Mouse (Mus musculus) embryonic facial prominence, embryonic 15.5 days (tissue): ENCODE data around the gene Tpcn2. TPM values are rescaled to one million over a fixed set of nuclear protein-coding genes. Genes with fewer than 3 reads are reported as not detected.

Experiments
- ATAC-seq: fragments of 200-750 bp; cut with Nextera tagmentation; 2 replicates; pipeline ENCODE4 v1.8.0; 2017; ENCODE audit warnings: low read depth, moderate TSS enrichment; ENCODE audit not compliant: insufficient number of reproducible peaks, low FRiP score, low TSS enrichment
- H3K27ac ChIP-seq: fragments of 300-500 bp; sonication (generic); replicated peaks from 2 replicates; pipeline ENCODE4 v1.5.1; 2015; ENCODE audit warnings: mild to moderate bottlenecking, inconsistent platforms
- H3K27me3 ChIP-seq: fragments of 300-500 bp; sonication (generic); 2 replicates; pipeline ENCODE4 v1.6.1; 2015; ENCODE audit warnings: inconsistent platforms
- H3K36me3 ChIP-seq: fragments of 300-500 bp; sonication (generic); 2 replicates; pipeline ENCODE4 v1.6.1; 2015; ENCODE audit warnings: mild to moderate bottlenecking, inconsistent platforms
- H3K4me1 ChIP-seq: fragments of 300-500 bp; sonication (generic); 2 replicates; pipeline ENCODE4 v1.6.1; 2015; ENCODE audit warnings: inconsistent platforms
- H3K4me2 ChIP-seq: fragments of 300-500 bp; sonication (generic); replicated peaks from 2 replicates; pipeline ENCODE4 v1.6.1; 2015; ENCODE audit warnings: mild to moderate bottlenecking, inconsistent platforms
- H3K4me3 ChIP-seq: fragments of 300-500 bp; sonication (generic); replicated peaks from 2 replicates; pipeline ENCODE4 v1.5.1; 2015; ENCODE audit warnings: mild to moderate bottlenecking, inconsistent platforms
- H3K9ac ChIP-seq: fragments of 300-500 bp; sonication (generic); 2 replicates; pipeline ENCODE4 v1.6.1; 2015; ENCODE audit warnings: inconsistent platforms
- H3K9me3 ChIP-seq: fragments of 300-500 bp; sonication (generic); replicated peaks from 2 replicates; pipeline ENCODE4 v1.6.1; 2016; ENCODE audit warnings: inconsistent platforms
- WGBS: fragments of 180-500 bp; shearing (Covaris S2); methylation state at CpG from one replicate; pipeline ENCODE4 v1.1.7; 2015; 5-methylcytosine and 5-hydroxymethylcytosine counted together
- polyA plus RNA-seq: library from polyadenylated mRNA; unstranded; fragments of >200 nt; fragmentation: Nextera tagmentation; extraction: Ambion mirVana; gene quantifications from 2 replicates; pipeline ENCODE4 v1.2.1, GENCODE M21; 2015

The Tpcn2 gene
- polyA plus RNA-seq, 1 experiment from 2014 or later, result 12.2 TPM

- WGBS, result 85% methylated on average over 6 of the region's 6 CpGs
- peaks cover 4% of the 10 kb centered on the region; the same call in 1 of the 2 replicates for H3K9me3 ChIP-seq
- no peak for ATAC-seq
- H3K27ac ChIP-seq, result no peak overlapping the region
- H3K27me3 ChIP-seq, result no peaks in the 10 kb centered on the region
- H3K9ac ChIP-seq, result no peak overlapping the region
- peaks cover 51% of the 10 kb centered on the region for H3K4me1 ChIP-seq
- no peak overlapping the region for H3K4me2 ChIP-seq
- no peaks in the 10 kb centered on the region for H3K36me3 ChIP-seq
- no peak overlapping the region for H3K4me3 ChIP-seq
Observed at GRCm38 (mm10) chr7:145196340-145196739, 87.5 kb downstream of the Tpcn2 start.

- H3K36me3 ChIP-seq, result no peaks in the 10 kb centered on the region
- no peaks in the 10 kb centered on the region for H3K9me3 ChIP-seq
- peak overlapping the region; percentile 78 for H3K27ac ChIP-seq
- peaks cover 51% of the 10 kb centered on the region for H3K4me1 ChIP-seq
- H3K27me3 ChIP-seq, result no peaks in the 10 kb centered on the region
- no peak for ATAC-seq
- no peak overlapping the region for H3K4me2 ChIP-seq
- 51% methylated on average over 5 of the region's 5 CpGs for WGBS
- H3K9ac ChIP-seq, result no peak overlapping the region
- no peak overlapping the region for H3K4me3 ChIP-seq
Observed at GRCm38 (mm10) chr7:145195186-145195927, 88.5 kb downstream of the Tpcn2 start.

GRCm38 (mm10) chr7:145194455-145195161 lies 89.2 kb downstream of the Tpcn2 start:
- no peaks in the 10 kb centered on the region for H3K9me3 ChIP-seq
- H3K27me3 ChIP-seq, result no peaks in the 10 kb centered on the region
- H3K4me1 ChIP-seq, result peaks cover 51% of the 10 kb centered on the region
- WGBS, result 47% methylated on average over 3 of the region's 3 CpGs
- ATAC-seq, result peak; percentile 44; the same call in 1 of the 2 replicates
- no peak overlapping the region for H3K9ac ChIP-seq
- H3K4me2 ChIP-seq, result no peak overlapping the region
- H3K4me3 ChIP-seq, result no peak overlapping the region
- peak overlapping the region; percentile 78 for H3K27ac ChIP-seq
- H3K36me3 ChIP-seq, result no peaks in the 10 kb centered on the region

GRCm38 (mm10) chr7:145192836-145193235 lies 91.0 kb downstream of the Tpcn2 start:
- peaks cover 41% of the 10 kb centered on the region for H3K4me1 ChIP-seq
- no peak overlapping the region for H3K4me2 ChIP-seq
- H3K27me3 ChIP-seq, result no peaks in the 10 kb centered on the region
- H3K36me3 ChIP-seq, result no peaks in the 10 kb centered on the region
- no peak overlapping the region for H3K9ac ChIP-seq
- ATAC-seq, result no peak
- WGBS, result 69% methylated on average over 6 of the region's 6 CpGs
- H3K4me3 ChIP-seq, result no peak overlapping the region
- no peaks in the 10 kb centered on the region for H3K9me3 ChIP-seq
- H3K27ac ChIP-seq, result no peak overlapping the region

- Histone ChIP-seq H3K4me3 (no peak overlapping the region), H3K9ac (no peak overlapping the region), H3K4me1 (peaks cover 18% of the 10 kb centered on the region), H3K36me3 (no peaks in the 10 kb centered on the region), H3K27me3 (no peaks in the 10 kb centered on the region), H3K4me2 (no peak overlapping the region), H3K9me3 (no peaks in the 10 kb centered on the region), H3K27ac (no peak overlapping the region)
- no peak for ATAC-seq
Observed at GRCm38 (mm10) chr7:145190520-145190919, 93.3 kb downstream of the Tpcn2 start.

- Histone ChIP-seq H3K36me3 (no peaks in the 10 kb centered on the region), H3K4me1 (peaks cover 7% of the 10 kb centered on the region), H3K27me3 (no peaks in the 10 kb centered on the region), H3K9ac (no peak overlapping the region), H3K4me2 (no peak overlapping the region), H3K9me3 (no peaks in the 10 kb centered on the region), H3K27ac (no peak overlapping the region), H3K4me3 (no peak overlapping the region)
- no peak for ATAC-seq
- 31% methylated on average over 8 of the region's 8 CpGs for WGBS
Observed at GRCm38 (mm10) chr7:145189342-145189741, 94.5 kb downstream of the Tpcn2 start.

GRCm38 (mm10) chr7:145187802-145188201 lies 96.0 kb downstream of the Tpcn2 start:
- Histone ChIP-seq H3K27me3 (no peaks in the 10 kb centered on the region), H3K27ac (no peak overlapping the region), H3K9ac (no peak overlapping the region), H3K9me3 (no peaks in the 10 kb centered on the region), H3K4me1 (no peaks in the 10 kb centered on the region), H3K4me2 (no peak overlapping the region), H3K36me3 (no peaks in the 10 kb centered on the region), H3K4me3 (no peak overlapping the region)
- 64% methylated on average over 3 of the region's 3 CpGs for WGBS
- ATAC-seq, result no peak

GRCm38 (mm10) chr7:145182388-145182787 lies 101.4 kb downstream of the Tpcn2 start:
- Histone ChIP-seq H3K27me3 (no peaks in the 10 kb centered on the region), H3K27ac (0 out of 2 replicates have a peak overlapping the region, but pooled peaks have one; percentile 34), H3K9ac (no peak overlapping the region), H3K4me1 (peaks cover 36% of the 10 kb centered on the region), H3K36me3 (no peaks in the 10 kb centered on the region), H3K4me2 (no peak overlapping the region), H3K4me3 (no peak overlapping the region), H3K9me3 (no peaks in the 10 kb centered on the region)
- ATAC-seq, result no peak
- WGBS, result 49% methylated on average over 4 of the region's 4 CpGs

GRCm38 (mm10) chr7:145181376-145182034 lies 102.3 kb downstream of the Tpcn2 start:
- Histone ChIP-seq H3K9ac (no peak overlapping the region), H3K4me3 (no peak overlapping the region), H3K27me3 (no peaks in the 10 kb centered on the region), H3K4me2 (no peak overlapping the region), H3K9me3 (no peaks in the 10 kb centered on the region), H3K4me1 (peaks cover 44% of the 10 kb centered on the region), H3K36me3 (no peaks in the 10 kb centered on the region), H3K27ac (peak overlapping the region; percentile 24; the same call in 1 of the 2 replicates)
- ATAC-seq, result no peak
- WGBS, result 34% methylated on average over 11 of the region's 11 CpGs

- peak overlapping the region; percentile 59; the same call in 1 of the 2 replicates for H3K27ac ChIP-seq
- H3K36me3 ChIP-seq, result no peaks in the 10 kb centered on the region
- H3K9me3 ChIP-seq, result no peaks in the 10 kb centered on the region
- H3K4me2 ChIP-seq, result no peak overlapping the region
- H3K27me3 ChIP-seq, result no peaks in the 10 kb centered on the region
- no peak overlapping the region for H3K4me3 ChIP-seq
- peak; percentile 76 for ATAC-seq
- H3K4me1 ChIP-seq, result peaks cover 44% of the 10 kb centered on the region
- no peak overlapping the region for H3K9ac ChIP-seq
- 26% methylated on average over 5 of the region's 5 CpGs for WGBS
Observed at GRCm38 (mm10) chr7:145179691-145180091, 104.1 kb downstream of the Tpcn2 start.
